ENCODE assay signal across 7 mouse cellular contexts in the genomic region with DNA sequence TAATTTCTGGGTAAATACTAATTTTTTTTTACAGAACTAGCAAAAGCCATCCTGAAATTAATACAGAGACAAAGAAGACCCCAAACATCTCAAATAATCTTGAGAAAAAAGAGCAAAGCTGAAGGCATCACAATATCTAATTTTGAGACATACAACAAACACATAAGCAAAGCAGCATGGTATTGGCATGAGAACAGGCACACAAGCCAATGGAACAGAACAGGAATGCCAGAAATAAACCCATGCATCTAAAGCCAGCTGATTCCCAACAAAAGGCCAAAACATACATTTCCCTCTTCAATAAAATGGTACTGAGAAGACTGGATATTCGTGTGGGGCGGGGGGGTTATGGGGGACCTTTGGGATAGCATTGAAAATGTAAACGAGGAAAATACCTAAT.
"Had no signal": no experiment of that assay in that cellular context is flagged by ENCODE, and none has a peak within 500 bp of the region (broad histone marks: within the 10 kb centered on the region; RNA-seq: fewer than 3 reads in every experiment).

No protein-coding gene starts in this region.

- DNase-seq: lung, adult 2 months; lung, postnatal 14 days; lung, postnatal 36 days; right cerebral cortex, postnatal 14 days; thymus, adult 2 months; thymus, postnatal 25 days; thymus, postnatal 4 days had no signal
